Mouse (Mus musculus): ENCODE data around the gene Kank3.

Gene Kank3

GRCm38 (mm10) chr17:33851331-33851730 lies 41.0 kb downstream of the Kank3 start:
- DNase-seq (ENCODE audit: low read depth, low spot score) = no peak

DNA sequence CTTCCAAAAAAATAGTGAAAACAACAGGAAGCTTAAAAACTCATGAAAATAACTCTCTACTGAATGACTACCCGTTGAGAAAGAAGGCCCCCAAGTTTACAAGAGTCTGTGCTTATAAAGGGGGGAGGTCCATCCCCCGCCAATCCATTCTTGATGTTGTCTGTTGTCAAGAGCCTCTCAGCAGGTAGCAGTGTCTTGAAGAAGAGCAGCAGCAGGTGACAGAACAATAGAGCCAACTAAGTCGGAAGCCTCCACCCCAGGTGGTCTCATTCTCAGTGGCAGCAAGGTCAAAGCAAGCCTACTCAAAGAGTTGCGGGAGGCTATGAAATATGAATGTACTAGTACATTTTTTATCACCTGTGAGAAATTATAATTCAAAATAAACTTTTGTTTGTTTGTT lies 47.5 kb downstream of the Kank3 start:
- no peak for DNase-seq (ENCODE audit: low read depth, low spot score)

DNA sequence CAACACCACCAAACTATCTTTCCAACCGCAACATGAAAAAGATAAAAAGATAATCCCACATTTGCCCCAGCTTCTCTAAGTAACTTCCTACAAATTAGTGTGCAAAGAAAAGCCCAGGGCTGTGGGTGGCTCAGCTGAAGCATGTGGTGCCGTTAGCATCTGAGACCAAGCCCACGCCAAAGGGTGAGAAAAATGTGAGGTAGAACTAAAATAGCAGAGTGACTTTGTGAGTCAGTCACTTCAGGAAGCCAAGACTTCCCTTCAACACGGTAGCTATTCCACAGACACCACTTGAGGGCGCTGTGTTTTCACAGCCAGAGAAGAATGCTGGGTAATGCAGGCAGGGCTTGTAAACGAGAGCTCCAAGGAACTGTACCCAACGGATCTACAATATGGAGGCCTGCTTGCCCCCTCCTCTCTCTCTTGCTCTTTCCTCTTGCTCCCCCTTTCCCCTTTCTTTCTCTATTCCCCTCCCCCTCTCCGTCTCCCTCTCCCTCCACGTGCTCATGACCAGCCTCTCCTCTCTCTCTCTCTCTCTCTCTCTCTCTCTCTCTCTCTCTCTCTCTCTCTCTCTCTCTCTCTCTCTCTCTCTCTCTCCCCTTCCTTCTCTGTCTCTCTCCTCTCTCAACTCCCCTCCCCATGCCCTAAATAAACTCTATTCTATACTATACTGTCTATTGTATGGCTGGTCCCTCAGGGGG lies 55.2 kb downstream of the Kank3 start:
- peak; percentile 74 for DNase-seq (ENCODE audit: low read depth, low spot score)
